Mouse (Mus musculus) CH12.LX (cell line): ENCODE measurements around the gene Bms1. TPM values are rescaled to one million over a fixed set of nuclear protein-coding genes. Genes with fewer than 3 reads are reported as not detected.

Experiments
- DNase-seq: peaks from one replicate; pipeline ENCODE4 v3.0.0-alpha.2; 2013; ENCODE audit errors: extremely low read depth
- H3K27ac ChIP-seq: 2 replicates; pipeline ENCODE4 v1.5.1; 2012; ENCODE audit warnings: low read depth, mild to moderate bottlenecking, control low read depth, moderate library complexity; ENCODE audit not compliant: insufficient read depth
- H3K27me3 ChIP-seq: replicated peaks from 2 replicates; pipeline ENCODE3; 2012; ENCODE audit warnings: inconsistent platforms
- H3K36me3 ChIP-seq, 2 experiments: replicated peaks in 1 of 2; 2 replicates each; pipeline versions ENCODE3 to v1.6.1; 2012; ENCODE audit warnings: inconsistent platforms in 1 of 2, low read length in 1 of 2, mild to moderate bottlenecking in 1 of 2, mixed read lengths in 1 of 2, moderate library complexity in 1 of 2; ENCODE audit not compliant: control insufficient read depth in 1 of 2, insufficient read depth in 1 of 2
- H3K4me1 ChIP-seq, 2 experiments: 2 replicates each; pipeline ENCODE4 v1.6.1; 2012; ENCODE audit warnings: inconsistent platforms in 1 of 2, moderate library complexity in 1 of 2; ENCODE audit not compliant: insufficient read depth in 2 of 2, control insufficient read depth in 1 of 2
- H3K4me2 ChIP-seq: 2 replicates; pipeline ENCODE4 v1.6.1; 2012; ENCODE audit warnings: low read depth, mild to moderate bottlenecking, control low read depth; ENCODE audit not compliant: poor library complexity, insufficient read depth, severe bottlenecking
- H3K4me3 ChIP-seq, 3 experiments: fragments of 150-350 bp in 1 of 3; sonication (generic) in 1 of 3; replicated peaks in 1 of 3; 2 replicates each; pipeline versions ENCODE3 to v1.5.1; 2011 to 2012; ENCODE audit warnings: low read depth in 2 of 3, low read length in 2 of 3, mild to moderate bottlenecking in 2 of 3, moderate library complexity in 2 of 3, control low read depth in 1 of 3, improper control_type of control experiment in 1 of 3, inconsistent platforms in 1 of 3, mixed read lengths in 1 of 3; ENCODE audit not compliant: poor library complexity in 1 of 3
- H3K79me2 ChIP-seq: replicated peaks from 2 replicates; pipeline ENCODE4 v1.6.1; 2012; ENCODE audit warnings: mild to moderate bottlenecking, moderate library complexity; ENCODE audit not compliant: control insufficient read depth, poor library complexity, insufficient read depth, severe bottlenecking; ENCODE audit errors: extremely low read depth
- H3K9ac ChIP-seq: 2 replicates; pipeline ENCODE4 v1.6.1; 2012; ENCODE audit warnings: low read depth, mild to moderate bottlenecking, control low read depth, moderate library complexity; ENCODE audit not compliant: insufficient read depth
- H3K9me3 ChIP-seq: replicated peaks from 2 replicates; pipeline ENCODE3; 2012; ENCODE audit warnings: low read length, inconsistent platforms, mixed read lengths
- BHLHE40 ChIP-seq: IDR thresholded peaks from 2 replicates; pipeline ENCODE4 v1.6.1; 2011; ENCODE audit warnings: mild to moderate bottlenecking, low read depth, low read length, improper control_type of control experiment
- CHD1 ChIP-seq: IDR thresholded peaks from 2 replicates; pipeline ENCODE4 v1.6.1; 2012; ENCODE audit warnings: low read depth, low read length, improper control_type of control experiment, inconsistent platforms
- CHD2 ChIP-seq: IDR thresholded peaks from 2 replicates; pipeline ENCODE4 v1.6.1; 2011; ENCODE audit warnings: low read length, improper control_type of control experiment
- CTCF ChIP-seq, 2 experiments: IDR thresholded peaks in 1 of 2; conservative IDR thresholded peaks in 1 of 2; 2 replicates each; pipeline ENCODE4 v1.5.1; 2011 to 2012; ENCODE audit warnings: low read depth in 2 of 2, low read length in 2 of 2, improper control_type of control experiment in 1 of 2, inconsistent platforms in 1 of 2, mild to moderate bottlenecking in 1 of 2, moderate library complexity in 1 of 2
- ELF1 ChIP-seq: IDR thresholded peaks from 2 replicates; pipeline ENCODE4 v1.6.1; 2014; ENCODE audit warnings: low read depth, mild to moderate bottlenecking, inconsistent platforms, low read length, improper control_type of control experiment
- HCFC1 ChIP-seq: IDR thresholded peaks from 2 replicates; pipeline ENCODE4 v1.6.1; 2012; ENCODE audit warnings: low read depth, mild to moderate bottlenecking, inconsistent platforms, low read length, improper control_type of control experiment
- IRF4 ChIP-seq: IDR thresholded peaks from 2 replicates; pipeline ENCODE4 v1.6.1; 2014; ENCODE audit warnings: low read depth, mild to moderate bottlenecking, inconsistent platforms, low read length, improper control_type of control experiment
- KAT2A ChIP-seq: IDR thresholded peaks from 2 replicates; pipeline ENCODE4 v1.6.1; 2012; ENCODE audit warnings: low read length, improper control_type of control experiment, inconsistent platforms; ENCODE audit not compliant: insufficient replicate concordance
- MAFK ChIP-seq: IDR thresholded peaks from 2 replicates; pipeline ENCODE4 v1.6.1; 2011; ENCODE audit warnings: low read length, improper control_type of control experiment; ENCODE audit not compliant: insufficient replicate concordance
- MYC ChIP-seq: IDR thresholded peaks from 2 replicates; pipeline ENCODE4 v1.6.1; 2011; ENCODE audit warnings: low read depth, mild to moderate bottlenecking, improper control_type of control experiment, low read length
- NELFE ChIP-seq: IDR thresholded peaks from 2 replicates; pipeline ENCODE4 v1.6.1; 2011; ENCODE audit warnings: low read depth, low read length, improper control_type of control experiment
- PAX5 ChIP-seq: IDR thresholded peaks from 2 replicates; pipeline ENCODE4 v1.6.1; 2012; ENCODE audit warnings: low read length, inconsistent platforms, mixed read lengths
- POLR2A ChIP-seq: IDR thresholded peaks from 2 replicates; pipeline ENCODE4 v1.6.1; 2011; ENCODE audit warnings: low read depth, mild to moderate bottlenecking, improper control_type of control experiment, low read length
- SIN3A ChIP-seq: IDR thresholded peaks from 2 replicates; pipeline ENCODE4 v1.6.1; 2012; ENCODE audit warnings: low read length, improper control_type of control experiment, inconsistent platforms
- SMC3 ChIP-seq: IDR thresholded peaks from 2 replicates; pipeline ENCODE4 v1.6.1; 2011; ENCODE audit warnings: low read depth, low read length, improper control_type of control experiment
- TBP ChIP-seq: conservative IDR thresholded peaks from 2 replicates; pipeline ENCODE4 v1.6.1; 2011; ENCODE audit warnings: low read depth, low read length, improper control_type of control experiment
- UBTF ChIP-seq: IDR thresholded peaks from 2 replicates; pipeline ENCODE4 v1.6.1; 2012; ENCODE audit warnings: low read depth, mild to moderate bottlenecking, inconsistent platforms, low read length, improper control_type of control experiment, moderate library complexity
- dilution Hi-C: fragments of 300-500 bp; cut with MboI; formaldehyde crosslinking; loops from 2 replicates; pipeline ENCODE4 v1.14.3; 2020; ENCODE audit warnings: low sequenced_read_pairs; ENCODE audit not compliant: extremely low pct_unique_long_range_greater_than_20kb, extremely low pct_ligation_motif_present
- in situ Hi-C: fragments of 300-500 bp; cut with MboI; formaldehyde crosslinking; loops from 3 replicates; pipeline ENCODE4 v1.14.3; 2019; ENCODE audit warnings: low sequenced_read_pairs, low pct_ligation_motif_present, low pct_unique_long_range_greater_than_20kb, mixed read lengths
- polyA plus RNA-seq: library from polyadenylated mRNA; unstranded; fragments of >175 nt; gene quantifications from 2 replicates; pipeline ENCODE4 v1.2.1, GENCODE M21; 2012; ENCODE audit warnings: low read depth; ENCODE audit not compliant: insufficient read length
- total RNA-seq, 2 experiments: library from RNA; depleted of rRNA; stranded (reverse); fragments of 300-350 nt in 1 of 2; fragments of >200 nt in 1 of 2; gene quantifications; 2 replicates each; pipeline ENCODE4 v1.2.3; 2012 to 2014

The Bms1 gene
- total and polyA plus RNA-seq, 3 experiments = 40.7 to 108 (median 57.0) TPM

DNA sequence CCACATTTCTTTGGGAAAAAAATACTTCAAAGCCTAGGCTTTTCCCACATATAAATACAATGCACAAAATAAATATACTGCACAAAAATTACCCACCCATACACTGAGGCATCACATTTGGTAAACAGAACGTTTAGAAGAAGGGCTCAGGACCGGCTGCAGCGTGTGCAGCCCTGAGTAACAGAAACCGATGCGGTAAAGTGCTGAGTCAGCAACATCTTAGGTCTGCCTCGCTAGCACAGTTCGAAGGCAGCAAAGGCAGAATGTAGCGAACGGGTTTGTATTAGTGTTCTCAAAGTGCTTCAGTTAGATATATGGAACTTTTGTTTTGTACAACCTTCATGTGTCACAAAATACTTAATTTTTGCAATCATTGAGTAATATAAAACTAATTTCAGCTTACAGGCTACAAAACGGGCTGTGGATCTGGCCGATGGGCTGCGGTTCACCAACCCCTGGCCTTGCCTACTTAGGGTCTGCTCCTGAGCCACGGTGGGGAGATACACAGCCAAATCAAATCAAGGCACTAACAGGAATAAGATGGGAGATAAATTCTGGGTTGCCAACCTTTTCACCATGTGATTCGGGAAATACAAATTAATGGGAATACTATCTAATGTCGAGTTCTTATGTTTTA, 42.9 kb upstream of the Bms1 start:
- H3K36me3 ChIP-seq = no peaks in the 10 kb centered on the region
- no peak overlapping the region for H3K4me3 ChIP-seq
- no peaks in the 10 kb centered on the region for H3K79me2 ChIP-seq
- in situ Hi-C loops (no loop called here), dilution Hi-C loops (no loop called here)
- H3K4me1 ChIP-seq = no peaks in the 10 kb centered on the region
- no peaks in the 10 kb centered on the region for H3K9me3 ChIP-seq
- H3K27ac ChIP-seq = no peak overlapping the region
- no peak for TF ChIP-seq HCFC1
- TF ChIP-seq NELFE = no peak
- no peak for TF ChIP-seq CHD1
- TF ChIP-seq SMC3 = no peak
- TF ChIP-seq SIN3A = no peak
- TF ChIP-seq CHD2 = no peak
- TF ChIP-seq KAT2A = no peak
- TF ChIP-seq MAFK = peak; percentile 98
- no peaks in the 10 kb centered on the region for H3K27me3 ChIP-seq
- DNase-seq = no peak
- no peak overlapping the region for H3K4me2 ChIP-seq
- H3K9ac ChIP-seq = no peak overlapping the region

- Histone ChIP-seq H3K27me3 (no peaks in the 10 kb centered on the region), H3K27ac (no peak overlapping the region), H3K4me2 (no peak overlapping the region), H3K9me3 (no peaks in the 10 kb centered on the region), H3K4me1 (peaks cover 4 to 15% of the 10 kb centered on the region in 2 experiments; a peak in 3 of 4 replicates), H3K36me3 (peaks cover 0 to 2% of the 10 kb centered on the region in 2 experiments), H3K79me2 (no peaks in the 10 kb centered on the region), H3K9ac (no peak overlapping the region), H3K4me3 (no peak overlapping the region)
- dilution Hi-C loops (no loop called here), in situ Hi-C loops (no loop called here)
- TF ChIP-seq BHLHE40 = no peak
- TF ChIP-seq PAX5 = no peak
- no peak for TF ChIP-seq IRF4
- TF ChIP-seq POLR2A = no peak
- TF ChIP-seq UBTF = no peak
- TF ChIP-seq MYC = no peak
- TF ChIP-seq TBP = no peak
- TF ChIP-seq ELF1 = no peak
- no peak for TF ChIP-seq CHD2
- TF ChIP-seq CTCF (conservative IDR thresholded peaks at IDR 0.05 in 1 of 2, IDR thresholded peaks at IDR 0.05 in 1 of 2; ENCODE audit: low read depth in 2 of 2, low read length in 2 of 2) = no peak
- no peak for DNase-seq
Observed at GRCm38 (mm10) chr6:118457726-118458125, 38.5 kb upstream of the Bms1 start.
